Mouse (Mus musculus) olfactory bulb, adult 2 months (tissue): ENCODE measurements around the gene Nfkbia.

Experiments used
- CTCF ChIP-seq: fragments of 200-500 bp; IDR thresholded peaks from 2 replicates; pipeline ENCODE4 v1.5.1; 2012; ENCODE audit warnings: low read depth, mild to moderate bottlenecking, low read length, moderate library complexity; ENCODE audit not compliant: insufficient read depth
- POLR2A ChIP-seq: fragments of 200-500 bp; IDR thresholded peaks from 2 replicates; pipeline ENCODE4 v1.6.1; 2012; ENCODE audit warnings: mild to moderate bottlenecking, low read depth, low read length, moderate library complexity; ENCODE audit not compliant: insufficient read depth

GRCm38 (mm10) chr12:55449048-55449447, 43.4 kb downstream of the Nfkbia start:
- TF ChIP-seq CTCF (no peak), POLR2A (no peak)
